Mouse (Mus musculus) testis, postnatal 10 days (tissue): ENCODE results near the gene Ttc12.

ENCODE experiments used
- DNase-seq: peaks from one replicate; pipeline ENCODE4 v3.0.0; 2021; ENCODE audit warnings: low spot score

Gene Ttc12

GRCm38 (mm10) chr9:49488912-49489895 lies 3.2 kb upstream of the Ttc12 start:
- peak; percentile 95 for DNase-seq

DNA sequence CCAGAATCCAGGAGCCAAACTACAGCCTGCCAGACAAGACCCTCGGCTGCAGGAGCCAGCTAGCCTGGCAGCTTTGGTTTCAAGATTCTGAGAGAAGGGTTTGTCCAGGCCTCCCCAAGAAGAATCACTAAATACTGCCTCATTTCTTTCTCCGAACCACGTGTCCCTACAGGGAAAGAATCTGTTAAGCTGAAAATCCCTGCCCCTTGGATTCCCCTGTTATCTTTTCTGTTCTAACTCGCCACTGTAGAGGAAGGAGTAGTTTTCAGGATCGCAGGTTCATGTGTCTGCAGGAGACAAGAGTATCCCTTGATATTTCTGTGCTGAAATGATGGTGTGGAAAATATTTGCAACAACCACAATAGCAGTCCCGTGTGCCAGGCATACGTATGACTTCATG lies 2.2 kb upstream of the Ttc12 start:
- no peak for DNase-seq

- no peak for DNase-seq
These were observed 1.6 kb upstream of the Ttc12 start for GRCm38 (mm10) chr9:49487657-49487943.

DNA sequence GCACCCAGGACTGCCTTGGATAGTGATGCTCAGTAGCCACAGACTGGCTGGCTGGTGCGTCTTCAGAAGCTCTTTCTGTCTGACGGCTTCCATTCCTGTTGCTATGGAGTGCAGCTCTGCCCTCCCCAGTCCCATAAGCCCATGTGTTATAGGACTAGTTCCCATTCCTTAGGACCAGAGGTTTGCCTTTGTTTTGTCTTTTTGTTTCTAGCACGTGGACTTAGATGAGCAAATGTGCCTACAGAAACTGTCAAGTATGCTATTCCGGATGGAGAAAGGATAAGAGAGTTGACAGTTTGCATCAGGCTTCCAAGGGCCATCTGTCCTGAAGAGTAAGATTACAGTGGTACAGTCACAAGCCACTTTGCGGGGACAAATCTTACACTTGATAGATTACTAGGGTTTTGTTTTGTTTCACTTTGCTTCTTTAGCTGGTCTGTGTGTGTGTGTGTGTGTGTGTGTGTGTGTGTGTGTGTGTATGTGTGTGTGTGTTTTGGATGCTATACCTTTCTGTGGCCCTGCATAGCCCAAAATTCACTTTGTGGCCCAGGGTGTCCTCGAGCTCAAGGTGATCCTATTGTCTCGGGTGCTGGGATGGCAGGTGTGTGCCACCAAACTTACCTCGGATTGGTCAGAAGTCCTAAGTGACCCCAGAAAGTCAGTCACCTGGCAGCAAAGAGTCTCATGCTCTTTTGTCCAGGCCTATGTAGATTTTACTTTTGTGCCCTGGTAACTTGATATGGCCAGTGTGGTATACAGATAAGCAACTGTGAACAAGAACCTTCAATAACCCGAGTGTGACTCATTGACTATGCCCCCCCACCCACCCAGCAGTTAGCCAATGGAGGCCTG lies 1.0 kb upstream of the Ttc12 start:
- no peak for DNase-seq

DNA sequence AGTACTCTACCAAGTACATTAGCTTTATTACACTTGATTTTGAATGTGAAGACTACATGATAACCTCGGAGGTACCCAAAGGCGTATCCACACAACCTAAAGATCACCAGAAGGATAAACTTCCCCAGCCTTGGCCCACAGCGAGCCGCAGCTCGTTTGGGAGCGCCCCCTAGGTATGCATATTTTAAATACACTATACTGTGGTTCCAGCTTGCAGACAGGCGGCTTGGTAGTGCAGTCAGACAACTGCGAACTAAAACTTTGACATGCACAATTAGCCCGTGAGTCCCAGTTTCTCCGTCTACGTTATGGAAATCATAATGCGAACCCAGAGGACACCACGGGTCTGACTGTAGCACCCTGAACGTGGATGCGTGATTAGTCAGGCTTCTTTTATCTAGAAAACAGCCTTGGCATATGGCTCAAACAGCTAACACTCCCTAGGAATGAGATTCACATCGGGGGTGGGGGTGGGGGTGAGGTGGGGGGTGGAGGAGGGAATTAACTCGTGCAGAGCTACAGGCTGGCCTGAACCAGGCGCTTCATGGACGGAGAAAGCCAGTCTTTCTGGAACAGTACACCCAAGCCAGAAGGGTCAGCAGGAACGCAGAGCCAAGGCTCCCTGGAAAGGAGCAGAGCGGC lies 654 bp downstream of the Ttc12 start:
- no peak for DNase-seq

DNA sequence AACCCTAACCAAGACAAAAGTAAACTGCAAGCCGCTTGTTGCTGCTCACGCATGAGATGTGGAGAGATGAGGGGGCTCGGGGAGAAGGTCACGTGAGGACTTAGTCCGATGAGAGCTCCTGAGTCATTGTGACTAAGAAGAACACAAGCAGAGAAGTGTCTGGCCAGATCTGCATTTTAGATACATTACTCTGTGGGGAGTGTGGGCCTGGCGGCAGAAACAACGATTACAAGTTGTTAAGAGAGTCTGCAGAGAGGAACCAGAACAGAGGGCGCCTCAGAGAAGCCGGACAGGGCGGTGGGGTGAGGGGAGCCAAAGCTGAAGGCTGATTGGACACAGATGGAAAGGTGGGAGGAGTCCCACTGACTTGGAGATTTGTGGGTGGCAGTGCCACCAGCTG lies 2.7 kb downstream of the Ttc12 start:
- DNase-seq: peak; percentile 57

DNA sequence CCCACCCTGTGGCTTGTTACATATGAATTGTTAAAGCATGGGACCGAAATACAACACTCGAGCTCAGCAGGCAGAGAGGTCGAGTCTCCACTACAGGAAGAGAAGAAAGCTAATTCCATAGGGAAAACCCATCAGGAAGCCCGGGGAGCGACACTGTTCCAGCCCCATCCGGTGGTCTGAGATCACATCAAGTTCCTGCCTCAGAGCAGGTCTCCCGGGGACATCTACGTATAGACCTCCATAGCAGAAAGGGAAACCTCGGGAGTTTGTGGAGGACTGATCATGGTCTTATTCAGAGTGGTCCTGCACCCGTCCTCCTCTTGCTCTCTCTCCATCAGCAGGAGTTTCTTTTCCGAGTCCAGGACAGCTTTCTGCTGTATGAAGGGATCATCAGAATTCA lies 13.9 kb downstream of the Ttc12 start:
- DNase-seq: no peak

DNA sequence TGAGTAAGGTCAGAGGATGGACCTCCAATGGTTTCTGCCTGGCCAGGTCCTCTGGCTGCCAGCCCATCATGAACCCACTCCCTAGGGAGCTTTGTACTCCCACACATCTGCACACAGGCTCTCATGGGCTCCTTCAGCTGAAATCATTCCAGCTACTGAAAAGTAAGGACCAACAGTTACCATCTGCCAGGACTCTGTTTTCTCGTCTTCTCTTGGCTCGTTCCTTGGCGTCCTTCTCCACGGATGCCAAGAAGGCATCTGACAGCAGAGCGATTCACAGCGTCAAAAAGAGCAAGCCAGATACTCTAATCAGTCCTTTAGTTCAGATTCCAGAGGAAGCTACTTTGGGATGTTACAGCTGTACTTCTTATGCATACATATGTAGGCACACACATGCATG lies 15.1 kb downstream of the Ttc12 start:
- no peak for DNase-seq

- no peak for DNase-seq
These were observed 16.0 kb downstream of the Ttc12 start for GRCm38 (mm10) chr9:49470006-49470405.

DNA sequence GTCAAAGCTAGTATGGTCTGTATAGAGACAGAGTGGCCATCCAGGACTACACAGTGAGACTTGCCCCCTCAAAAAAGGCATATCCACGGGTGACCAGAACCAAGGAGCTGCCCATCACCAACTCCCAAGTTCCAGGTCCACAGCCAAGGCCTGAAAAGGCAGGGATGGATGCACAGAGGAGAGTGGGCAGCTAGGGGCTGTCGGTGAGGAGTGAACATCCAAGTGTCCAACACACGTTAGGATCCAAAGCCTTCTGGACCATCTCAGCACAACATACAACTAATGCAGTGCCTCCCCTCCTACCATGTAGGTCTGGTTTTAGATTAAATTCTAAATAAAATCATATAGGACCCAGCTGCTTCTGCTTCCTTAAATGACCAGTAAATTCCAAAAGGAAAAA lies 29.9 kb downstream of the Ttc12 start:
- no peak for DNase-seq

- DNase-seq: no peak
These were observed 33.6 kb downstream of the Ttc12 start for GRCm38 (mm10) chr9:49452396-49452795.

DNA sequence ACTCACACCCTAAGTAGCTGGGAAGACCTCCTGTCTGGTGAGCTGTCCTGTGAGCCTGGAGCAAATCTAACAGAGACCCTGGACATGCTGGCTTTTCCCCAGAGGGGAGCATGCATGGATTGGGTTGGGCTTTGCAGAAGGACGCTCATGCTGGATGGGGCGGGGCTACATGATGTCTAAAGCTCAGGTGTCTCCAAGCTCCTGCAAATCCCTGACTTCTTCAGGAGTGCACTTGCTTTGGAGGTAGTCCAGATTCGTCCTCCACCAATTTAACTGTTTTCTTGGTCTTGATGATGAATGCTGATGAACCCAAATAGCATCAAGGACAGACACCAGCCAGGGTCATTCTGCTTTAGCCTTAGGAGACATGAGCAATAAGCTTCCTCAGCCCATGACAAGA lies 35.5 kb downstream of the Ttc12 start:
- DNase-seq: no peak

DNA sequence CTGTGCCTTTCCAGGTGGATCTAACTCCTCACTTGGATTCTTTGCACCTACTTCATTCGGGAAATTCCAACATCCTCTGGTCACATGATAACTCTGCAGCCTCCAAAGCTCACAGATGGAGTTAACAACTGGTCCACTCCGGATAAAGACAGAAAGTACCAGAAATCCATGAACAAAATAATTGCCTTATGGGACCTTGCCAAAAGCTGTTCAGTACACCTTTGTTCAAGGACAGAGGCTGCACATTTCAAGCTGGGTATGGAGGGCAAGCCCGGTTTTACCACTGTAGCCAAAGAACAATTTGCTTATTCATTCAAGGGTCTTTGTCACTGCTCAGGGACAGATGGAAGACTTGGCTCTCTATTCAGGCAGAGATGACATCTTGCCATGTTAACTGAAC lies 43.4 kb downstream of the Ttc12 start:
- DNase-seq: no peak

- DNase-seq: no peak
These were observed 58.5 kb downstream of the Ttc12 start for GRCm38 (mm10) chr9:49427478-49427877.

DNA sequence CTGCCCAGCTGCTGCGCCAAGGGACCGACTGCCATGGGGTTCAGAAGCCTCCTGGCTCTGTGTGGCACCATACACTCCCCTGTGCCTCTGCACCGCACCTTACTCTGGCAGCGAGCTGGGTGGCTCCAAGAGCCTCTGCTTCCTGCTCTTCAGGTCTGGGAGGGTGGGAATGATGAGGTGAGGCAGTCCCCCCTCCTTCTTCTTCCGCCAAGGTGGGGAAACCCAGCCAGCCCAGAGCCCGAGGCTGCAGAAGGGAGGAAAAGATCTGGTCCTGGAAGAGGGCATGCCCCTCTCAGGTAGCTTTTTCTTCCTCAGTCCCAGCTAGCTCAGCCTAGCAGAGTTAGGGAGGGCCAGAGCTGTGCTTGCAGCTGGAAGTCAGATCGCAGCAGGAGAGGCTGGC lies 59.1 kb downstream of the Ttc12 start, which contains the start of gene Ankk1:
Gene Ankk1, minus strand, starts transcription at position 101 of the 400 bp plus-strand sequence.
- DNase-seq: no peak

DNA sequence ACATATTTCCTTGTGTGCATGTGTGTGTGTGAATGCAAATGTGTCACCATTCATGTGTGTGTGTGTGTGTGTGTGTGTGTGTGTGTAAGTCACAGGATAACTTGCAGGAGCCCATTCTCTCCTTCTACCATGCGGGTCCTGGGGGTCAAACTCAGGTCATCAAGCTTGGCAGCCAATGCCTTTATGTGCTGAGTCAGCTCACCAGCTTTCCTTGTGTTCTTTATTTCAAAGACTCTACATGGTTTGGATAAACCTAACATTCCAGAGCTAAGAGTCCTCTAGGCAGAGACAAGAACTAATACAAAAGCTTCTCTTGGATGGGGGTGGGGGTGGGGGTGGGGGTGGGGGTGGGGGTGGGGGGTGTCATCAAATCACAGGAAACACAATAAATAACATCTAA lies 60.4 kb downstream of the Ttc12 start:
- no peak for DNase-seq

DNA sequence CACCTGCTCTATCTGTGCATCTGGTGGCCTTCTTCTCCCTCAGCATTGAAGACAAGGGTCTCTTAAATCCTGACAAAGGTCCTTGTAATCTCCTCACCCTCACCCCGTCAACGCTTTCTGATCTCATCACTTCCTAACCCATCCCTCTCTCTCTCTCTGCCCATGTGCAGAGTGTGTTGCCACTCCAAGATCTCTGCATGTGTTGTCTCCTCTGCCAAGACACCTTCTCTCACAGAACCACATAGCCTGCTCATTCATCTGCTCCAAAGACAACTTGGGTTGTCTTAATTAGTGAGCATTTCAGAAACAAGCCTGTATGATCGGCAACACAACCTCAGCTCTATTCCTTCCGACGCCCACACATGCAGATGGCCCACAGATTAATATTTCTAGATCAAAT lies 62.2 kb downstream of the Ttc12 start:
- DNase-seq: no peak

DNA sequence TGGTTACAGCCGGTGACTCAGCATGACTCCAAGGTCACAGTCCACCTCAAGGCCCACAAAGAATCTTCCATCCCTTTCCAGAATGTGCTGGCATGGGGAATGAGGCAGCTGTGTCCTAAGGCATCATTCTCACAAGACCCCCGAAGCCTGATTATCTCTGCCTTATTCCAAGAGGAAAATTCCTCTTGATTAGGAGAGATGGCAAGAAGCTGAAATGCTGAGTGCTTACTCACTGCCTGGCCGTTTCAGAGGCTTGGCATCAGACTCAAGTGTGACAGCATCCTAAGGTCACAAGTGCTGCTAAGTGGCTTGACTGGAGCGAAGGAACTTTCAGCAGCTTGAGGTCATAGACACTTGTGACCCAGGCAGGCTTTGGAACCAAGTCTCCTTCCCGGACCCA lies 75.4 kb downstream of the Ttc12 start:
- DNase-seq: no peak

DNA sequence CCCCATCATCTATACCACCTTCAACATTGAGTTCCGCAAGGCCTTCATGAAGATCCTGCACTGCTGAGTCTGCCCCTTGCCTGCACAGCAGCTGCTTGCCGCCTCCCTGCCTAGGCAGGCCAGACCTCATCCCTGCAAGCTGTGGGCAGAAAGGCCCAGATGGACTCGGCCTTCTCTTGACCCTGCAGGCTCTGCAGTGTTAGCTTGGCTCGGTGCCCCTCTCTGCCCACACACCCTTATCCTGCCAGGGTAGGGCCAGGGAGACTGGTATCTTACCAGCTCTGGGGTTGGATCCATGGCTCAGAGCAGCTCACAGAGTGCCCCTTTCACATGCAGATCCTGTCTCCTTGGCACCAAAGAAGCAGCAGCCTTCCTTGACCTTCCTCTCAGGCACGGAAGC lies 79.0 kb downstream of the Ttc12 start:
- DNase-seq: no peak

DNA sequence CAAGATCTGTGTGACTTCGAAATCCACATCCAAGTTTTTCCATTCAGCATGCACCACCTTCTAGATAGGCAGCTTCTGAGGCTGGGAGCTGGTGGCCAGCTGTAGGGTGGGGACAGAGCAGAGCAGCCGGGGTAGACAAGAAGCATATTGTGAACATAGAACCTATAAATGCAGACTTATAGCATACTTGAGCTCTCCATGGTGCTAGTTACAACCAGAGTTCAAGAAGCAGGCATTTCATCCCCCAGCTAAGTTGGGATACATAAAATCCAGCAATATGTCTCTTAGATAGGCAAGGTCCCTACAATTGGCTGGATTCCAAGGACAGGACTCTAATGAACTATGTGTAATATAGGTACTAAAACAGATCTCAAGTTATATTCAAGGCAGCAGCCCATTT lies 82.3 kb downstream of the Ttc12 start:
- no peak for DNase-seq

DNA sequence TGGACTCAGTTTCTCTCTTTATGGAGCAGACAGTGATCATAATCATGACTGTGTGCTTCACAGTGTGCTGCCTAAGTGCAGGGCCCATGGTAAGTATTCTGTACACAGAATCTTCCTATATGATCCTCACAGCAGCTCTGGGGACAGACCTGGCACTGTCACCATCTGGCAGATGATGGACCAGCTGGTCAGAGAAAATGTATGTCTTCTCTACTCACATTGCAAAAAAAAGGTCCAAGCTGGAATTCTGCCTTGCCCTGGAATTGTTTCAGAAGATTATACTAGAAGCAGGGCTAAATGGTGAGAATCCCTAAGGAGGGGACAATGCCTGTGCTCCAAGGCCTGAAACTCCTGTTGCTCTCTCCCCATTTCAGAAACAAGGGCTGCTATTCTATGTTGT lies 90.0 kb downstream of the Ttc12 start:
- DNase-seq: no peak

DNA sequence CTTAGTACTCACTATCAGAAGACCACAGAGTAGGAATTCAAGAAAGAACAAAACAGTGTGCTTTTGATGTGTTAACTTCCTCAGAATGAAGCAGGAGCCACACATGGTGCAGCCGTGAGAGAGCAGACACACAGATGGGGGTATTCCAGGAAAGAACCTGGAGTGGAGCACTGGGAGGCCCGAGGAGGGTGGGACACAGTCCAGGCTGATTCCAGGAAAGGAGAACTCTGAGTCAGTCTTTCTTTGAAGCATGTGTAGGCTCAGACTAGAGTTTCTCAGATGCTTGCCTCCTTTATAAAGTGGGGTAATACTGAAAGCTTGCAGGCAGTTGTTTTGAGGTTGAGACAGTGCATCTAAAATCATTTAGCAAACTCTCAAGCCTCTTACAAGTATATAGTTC lies 93.8 kb downstream of the Ttc12 start:
- DNase-seq: no peak
